16 mouse cellular contexts compared by ENCODE assay signal in the genomic region with DNA sequence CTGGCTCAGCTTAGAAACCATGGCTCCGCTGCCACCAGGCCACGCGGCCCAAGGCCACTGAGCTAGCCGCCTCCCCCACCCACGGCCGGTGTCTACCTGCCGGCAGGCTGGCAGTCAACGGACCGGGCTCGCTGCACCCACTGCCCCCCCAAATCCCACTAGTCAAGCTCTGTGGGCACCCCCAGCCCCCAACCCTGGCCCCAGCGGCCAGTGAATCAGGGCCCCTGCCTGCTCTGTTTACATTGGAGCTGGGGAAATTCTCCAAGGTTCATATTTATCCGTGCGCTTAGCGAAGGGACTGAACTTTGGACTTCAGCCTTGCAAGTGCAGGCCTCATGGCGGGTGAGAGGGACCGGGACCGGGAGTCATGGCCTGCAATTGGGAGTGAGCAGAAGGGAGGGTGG. TPM values are rescaled to one million over a fixed set of nuclear protein-coding genes. Genes with fewer than 3 reads are reported as not detected.
A peak's percentile ranks its signal among the peaks of the same experiment; 100 is the strongest.
DNase-seq lines count a peak whose midpoint lies in the region; ATAC-seq lines count a peak whose summit lies in the region.
"Had no signal": no experiment of that assay in that cellular context is flagged by ENCODE, and none has a peak within 500 bp of the region (broad histone marks: within the 10 kb centered on the region; RNA-seq: fewer than 3 reads in every experiment).

TSS of gene Hnf1a (minus strand) at position 271 of the 404 bp plus-strand sequence.

- H3K27me3 ChIP-seq in stomach, embryonic 16.5 days (ENCODE audit: control insufficient read depth, insufficient read depth, low read length): no peaks in the 10 kb centered on the region

- 40% methylated on average over 17 of the region's 17 CpGs for WGBS in stomach, embryonic 16.5 days

- ATAC-seq in stomach, embryonic 16.5 days (ENCODE audit: insufficient read depth, low FRiP score): peak; percentile 67
- ATAC-seq in megakaryocyte-erythroid progenitor cell, adult 5-6 weeks (replicated peaks; ENCODE audit: low FRiP score, low TSS enrichment, poor library complexity, severe bottlenecking): no peak

- no peaks in the 10 kb centered on the region for H3K9me3 ChIP-seq in stomach, embryonic 16.5 days (replicated peaks; ENCODE audit: control insufficient read depth, low read length)
- H3K9me3 ChIP-seq: embryonic facial prominence, embryonic 13.5 days had no signal

- no peaks in the 10 kb centered on the region for H3K4me1 ChIP-seq in stomach, embryonic 16.5 days (ENCODE audit: control insufficient read depth, insufficient read depth, low read length)

- peak within 1 kb of the TSS; percentile 78 for H3K9ac ChIP-seq in stomach, embryonic 16.5 days (ENCODE audit: low read length)
- H3K9ac ChIP-seq: embryonic facial prominence, embryonic 13.5 days; lung, embryonic 14.5 days had no signal

- peak within 1 kb of the TSS; percentile 87 for H3K27ac ChIP-seq in stomach, embryonic 16.5 days (ENCODE audit: low read length)
- H3K27ac ChIP-seq: embryonic facial prominence, embryonic 13.5 days; left cerebral cortex, adult 2 months had no signal

- peak within 1 kb of the TSS; percentile 50 for H3K4me3 ChIP-seq in stomach, embryonic 16.5 days (replicated peaks; ENCODE audit: low read length)
- H3K4me3 ChIP-seq: embryonic facial prominence, embryonic 13.5 days; left cerebral cortex, adult 2 months had no signal

- H3K36me3 ChIP-seq in stomach, embryonic 16.5 days (ENCODE audit: control insufficient read depth, insufficient read depth, low read length): no peaks in the 10 kb centered on the region
- H3K36me3 ChIP-seq: embryonic facial prominence, embryonic 13.5 days had no signal

- H3K4me2 ChIP-seq in stomach, embryonic 16.5 days (ENCODE audit: low read depth, low read length): peak within 1 kb of the TSS; percentile 39
- H3K4me2 ChIP-seq: embryonic facial prominence, embryonic 13.5 days; lung, embryonic 14.5 days; midbrain, embryonic 11.5 days had no signal

- DNase-seq in adrenal gland, adult 2 months: peak; percentile 16
- no peak for DNase-seq in adrenal gland, adult (ENCODE audit: inconsistent age in 2 of 2, low spot score in 1 of 2)
- peak; percentile 74 to 76 for DNase-seq in kidney, adult 8-10 months
- peak; percentile 40 for DNase-seq in liver
- no peak for DNase-seq in left cerebral cortex, adult 9 months (ENCODE audit: low spot score in 2 of 2)
- DNase-seq in heart, adult 9 months (ENCODE audit: low spot score in 2 of 2): no peak
- DNase-seq: cerebellum, adult 18-20 months; gastrocnemius, postnatal 36 days; heart, postnatal 10 days; lung, embryonic 14.5 days had no signal

RNA-seq across cellular contexts. Expression of gene Hnf1a, which starts in this region (rescaled TPM):
- under 1 TPM in 1 of 2 experiments, not detected in 1; 0.09 TPM for total RNA-seq in adrenal gland, adult 2 months (2021)
- 0.03 TPM in 1 of 2 replicates, not detected in the other for polyA plus RNA-seq in adrenal gland, adult 2 months (2012; rRNA removed)
- polyA plus RNA-seq in stomach, embryonic 16.5 days (2015; fragmentation: Nextera tagmentation; extraction: Ambion mirVana): 8.7 and 9.8 TPM in 2 replicates
- total RNA-seq in megakaryocyte-erythroid progenitor cell, adult 5-6 weeks (2014; fragmentation: Nextera tagmentation): not detected in 2 replicates
- total RNA-seq in megakaryocyte-erythroid progenitor cell, adult 5-6 weeks (2017): not detected in 2 replicates
- total RNA-seq: gastrocnemius, postnatal 36 days; heart, postnatal 10 days; left cerebral cortex, adult 2 months had no signal
- polyA plus RNA-seq: embryonic facial prominence, embryonic 13.5 days; lung, embryonic 14.5 days; midbrain, embryonic 11.5 days; neural tube, embryonic 11.5 days had no signal

Comparison
In these comparisons a context has a peak if more than half of its experiments do, and no peak if none do; other contexts are left out.
1. Peak in DNase-seq in adrenal gland, adult 2 months; RNA of the gene not detected or under 1 TPM.
2. DNase-seq: peak in kidney, adult 8-10 months (2 of 2) and liver (single experiment); none in adrenal gland, adult (0 of 2), left cerebral cortex, adult 9 months (0 of 2) and heart, adult 9 months (0 of 2).